Mouse (Mus musculus) midbrain, embryonic 12.5 days (tissue): ENCODE measurements at regions not wholly inside any gene's neighbourhood (a gene's known extent, or its start where the extent isn't known, plus 50 kb on each side); places are given as distances from the start of the nearest gene placed in this dataset.

Source experiments
- ATAC-seq: fragments of 200-750 bp; cut with Nextera tagmentation; 2 replicates; pipeline ENCODE4 v1.8.0; 2017; ENCODE audit warnings: low read depth, moderate TSS enrichment, moderate library complexity; ENCODE audit not compliant: low FRiP score
- H3K27ac ChIP-seq: fragments of 300-500 bp; sonication (generic); replicated peaks from 2 replicates; pipeline ENCODE4 v1.5.1; 2016; ENCODE audit warnings: mild to moderate bottlenecking
- H3K27me3 ChIP-seq: fragments of 300-500 bp; sonication (generic); 2 replicates; pipeline ENCODE4 v1.6.1; 2016; ENCODE audit warnings: mild to moderate bottlenecking
- H3K36me3 ChIP-seq: fragments of 300-500 bp; sonication (generic); 2 replicates; pipeline ENCODE4 v1.6.1; 2016
- H3K4me1 ChIP-seq: fragments of 300-500 bp; sonication (generic); 2 replicates; pipeline ENCODE4 v1.6.1; 2016
- H3K4me2 ChIP-seq: fragments of 300-500 bp; sonication (generic); replicated peaks from 2 replicates; pipeline ENCODE4 v1.6.1; 2016; ENCODE audit warnings: mild to moderate bottlenecking, moderate library complexity
- H3K4me3 ChIP-seq: fragments of 300-500 bp; sonication (generic); 2 replicates; pipeline ENCODE4 v1.5.1; 2016; ENCODE audit warnings: mild to moderate bottlenecking
- H3K9ac ChIP-seq: fragments of 300-500 bp; sonication (generic); replicated peaks from 2 replicates; pipeline ENCODE4 v1.6.1; 2016; ENCODE audit warnings: mild to moderate bottlenecking, moderate library complexity
- H3K9me3 ChIP-seq: fragments of 300-500 bp; sonication (generic); 2 replicates; pipeline ENCODE4 v1.6.1; 2016; ENCODE audit warnings: mild to moderate bottlenecking
- WGBS: fragments of 180-500 bp; shearing (Covaris S2); methylation state at CpG from one replicate; pipeline ENCODE4 v1.1.7; 2016; 5-methylcytosine and 5-hydroxymethylcytosine counted together

DNA sequence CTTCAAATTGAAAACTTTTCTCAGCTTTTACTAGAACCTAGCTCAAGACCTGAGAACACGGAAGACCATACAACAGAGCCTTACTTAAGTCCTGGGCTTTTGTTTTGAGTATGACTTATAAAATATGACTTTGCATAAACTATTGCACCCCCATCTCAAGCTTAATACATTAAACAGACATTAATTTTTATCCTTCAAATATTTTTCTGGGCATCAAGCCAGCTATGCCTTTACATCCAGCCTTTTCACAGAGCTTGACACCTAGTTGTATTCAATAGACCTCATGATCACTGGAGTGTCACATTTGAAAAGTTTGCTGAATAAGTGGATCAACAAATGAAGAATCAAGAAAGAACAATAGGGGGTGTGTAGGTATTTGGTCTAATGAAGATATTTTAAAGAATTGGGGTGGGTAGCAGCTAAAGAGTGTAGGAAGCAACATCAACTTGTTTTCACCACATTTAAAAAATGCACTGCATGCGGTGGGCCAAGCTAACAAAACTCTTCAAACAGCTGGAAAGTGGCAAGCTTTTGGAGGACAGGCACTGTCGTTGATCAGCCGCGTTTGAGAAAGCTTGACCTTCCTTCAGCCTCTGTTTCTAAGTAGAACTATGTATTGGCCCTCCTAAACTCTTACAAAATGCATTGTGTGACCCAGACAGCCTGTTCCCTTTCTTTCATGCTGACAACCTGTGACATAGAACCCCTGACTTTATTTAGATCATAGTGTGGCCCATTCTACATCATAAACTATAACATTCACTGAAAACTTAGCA lies 138.2 kb upstream of the Dio2 start:
- 83% methylated on average over 5 of the region's 5 CpGs for WGBS
- H3K9ac ChIP-seq: no peak overlapping the region
- no peak overlapping the region for H3K27ac ChIP-seq
- no peaks in the 10 kb centered on the region for H3K36me3 ChIP-seq
- no peaks in the 10 kb centered on the region for H3K27me3 ChIP-seq
- H3K4me2 ChIP-seq: no peak overlapping the region
- H3K9me3 ChIP-seq: no peaks in the 10 kb centered on the region
- H3K4me1 ChIP-seq: no peaks in the 10 kb centered on the region
- no peak overlapping the region for H3K4me3 ChIP-seq
- ATAC-seq: no peak

DNA sequence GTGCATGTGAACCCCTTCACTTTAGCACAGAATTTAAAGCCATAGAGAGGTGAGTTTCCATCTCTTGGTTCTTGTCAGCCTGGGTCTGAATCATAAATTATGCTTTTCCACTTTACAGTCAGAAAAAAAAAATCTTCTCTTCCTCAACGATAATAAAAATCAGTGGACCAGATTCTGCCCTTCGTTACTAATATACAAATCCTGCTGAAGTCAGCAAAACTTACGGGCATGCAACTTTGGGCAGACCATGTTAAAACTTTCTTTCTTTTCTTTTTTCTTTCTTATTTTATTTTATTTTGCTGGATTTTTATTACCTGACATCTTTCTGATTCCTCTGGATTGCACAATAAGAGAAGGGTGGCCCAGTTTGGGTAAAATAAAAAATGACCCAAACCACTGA lies 136.6 kb upstream of the Dio2 start:
- WGBS: 97% methylated on average over 3 of the region's 3 CpGs
- Histone ChIP-seq H3K4me1 (no peaks in the 10 kb centered on the region), H3K27ac (no peak overlapping the region), H3K27me3 (no peaks in the 10 kb centered on the region), H3K9ac (no peak overlapping the region), H3K9me3 (no peaks in the 10 kb centered on the region), H3K4me3 (no peak overlapping the region), H3K36me3 (no peaks in the 10 kb centered on the region), H3K4me2 (no peak overlapping the region)
- ATAC-seq: no peak

DNA sequence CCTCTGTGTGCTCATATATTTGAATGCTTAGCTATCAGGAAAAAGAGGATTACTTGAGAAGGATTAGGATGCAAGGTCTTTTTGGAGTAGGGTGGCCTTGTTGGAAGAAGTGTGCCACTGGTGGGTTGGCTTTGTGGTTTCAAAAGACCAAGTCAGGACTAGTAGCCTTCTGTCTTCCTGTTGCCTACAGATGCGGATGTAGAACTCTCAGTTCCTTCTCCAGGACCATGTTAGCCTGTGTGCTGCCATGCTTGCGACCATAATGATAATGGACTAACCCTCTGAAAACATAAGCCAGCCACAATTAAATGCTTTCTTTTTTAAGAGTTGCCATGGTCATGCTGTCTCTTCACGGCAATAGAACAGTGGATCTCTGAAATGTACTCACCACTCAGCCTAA lies 135.7 kb upstream of the Dio2 start:
- Histone ChIP-seq H3K36me3 (no peaks in the 10 kb centered on the region), H3K9me3 (no peaks in the 10 kb centered on the region), H3K4me2 (no peak overlapping the region), H3K4me1 (no peaks in the 10 kb centered on the region), H3K9ac (no peak overlapping the region), H3K27me3 (no peaks in the 10 kb centered on the region), H3K4me3 (no peak overlapping the region), H3K27ac (no peak overlapping the region)
- 96% methylated on average over 3 of the region's 3 CpGs for WGBS
- no peak for ATAC-seq

- Histone ChIP-seq H3K9ac (no peak overlapping the region), H3K27me3 (no peaks in the 10 kb centered on the region), H3K4me1 (no peaks in the 10 kb centered on the region), H3K36me3 (no peaks in the 10 kb centered on the region), H3K4me2 (no peak overlapping the region), H3K9me3 (no peaks in the 10 kb centered on the region), H3K4me3 (no peak overlapping the region), H3K27ac (no peak overlapping the region)
- no peak for ATAC-seq
- WGBS: 85% methylated on average over 4 of the region's 4 CpGs
Observed at GRCm38 (mm10) chr12:90866597-90866996, 128.4 kb upstream of the Dio2 start.

DNA sequence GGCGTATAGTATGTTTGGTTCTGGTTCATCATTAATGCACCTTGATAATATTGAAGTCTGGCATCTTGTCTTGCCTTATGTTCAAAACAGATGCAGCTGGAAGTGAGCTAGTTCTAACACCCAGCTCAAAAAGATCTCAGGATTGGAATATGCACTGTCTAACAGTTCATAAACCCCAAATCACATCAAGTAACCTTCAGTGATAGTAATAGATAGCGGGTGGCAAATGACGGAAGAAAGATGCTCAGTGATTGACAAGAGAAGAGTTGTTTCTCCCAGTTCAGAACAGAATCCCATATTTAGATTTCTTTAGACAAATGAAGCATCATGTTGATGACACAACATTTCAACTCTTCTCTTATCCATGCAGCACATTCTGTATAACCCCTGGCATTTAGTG lies 124.4 kb upstream of the Dio2 start:
- H3K4me2 ChIP-seq: no peak overlapping the region
- ATAC-seq: no peak
- no peak overlapping the region for H3K27ac ChIP-seq
- H3K4me1 ChIP-seq: no peaks in the 10 kb centered on the region
- no peaks in the 10 kb centered on the region for H3K36me3 ChIP-seq
- no peak overlapping the region for H3K4me3 ChIP-seq
- no peaks in the 10 kb centered on the region for H3K27me3 ChIP-seq
- H3K9me3 ChIP-seq: no peaks in the 10 kb centered on the region
- WGBS: 89% methylated on average over 3 of the region's 3 CpGs
- no peak overlapping the region for H3K9ac ChIP-seq

- Histone ChIP-seq H3K27ac (no peak overlapping the region), H3K4me1 (no peaks in the 10 kb centered on the region), H3K4me3 (no peak overlapping the region), H3K9me3 (no peaks in the 10 kb centered on the region), H3K36me3 (no peaks in the 10 kb centered on the region), H3K9ac (no peak overlapping the region), H3K27me3 (no peaks in the 10 kb centered on the region), H3K4me2 (no peak overlapping the region)
- no peak for ATAC-seq
- 63% methylated on average over 3 of the region's 3 CpGs for WGBS
Observed at GRCm38 (mm10) chr12:90857746-90858145, 119.5 kb upstream of the Dio2 start.

- no peak overlapping the region for H3K27ac ChIP-seq
- H3K36me3 ChIP-seq: no peaks in the 10 kb centered on the region
- WGBS: 76% methylated on average over 6 of the region's 6 CpGs
- no peaks in the 10 kb centered on the region for H3K4me1 ChIP-seq
- no peaks in the 10 kb centered on the region for H3K9me3 ChIP-seq
- no peak for ATAC-seq
- no peak overlapping the region for H3K4me2 ChIP-seq
- no peak overlapping the region for H3K4me3 ChIP-seq
- H3K27me3 ChIP-seq: no peaks in the 10 kb centered on the region
- H3K9ac ChIP-seq: no peak overlapping the region
Observed at GRCm38 (mm10) chr12:90810666-90811065, 72.4 kb upstream of the Dio2 start.

GRCm38 (mm10) chr12:90790562-90790961 lies 52.3 kb upstream of the Dio2 start:
- WGBS: 94% methylated on average over 2 of the region's 2 CpGs
- Histone ChIP-seq H3K9me3 (no peaks in the 10 kb centered on the region), H3K4me3 (no peak overlapping the region), H3K27ac (no peak overlapping the region), H3K4me1 (no peaks in the 10 kb centered on the region), H3K9ac (no peak overlapping the region), H3K4me2 (no peak overlapping the region), H3K36me3 (no peaks in the 10 kb centered on the region), H3K27me3 (no peaks in the 10 kb centered on the region)
- no peak for ATAC-seq
